Comparison of ENCODE assay signal across 10 mouse cellular contexts in genomic region chr1:154500187-154500866, GRCm38 (mm10).
DNase-seq lines count a peak whose midpoint lies in the region; ATAC-seq and TF ChIP-seq lines count a peak whose summit lies in the region.
"Had no signal": no experiment of that assay in that cellular context is flagged by ENCODE, and none has a peak within 500 bp of the region (broad histone marks: within the 10 kb centered on the region; RNA-seq: fewer than 3 reads in every experiment).

No protein-coding gene starts in this region.

- H3K4me2 ChIP-seq in hindbrain, embryonic 13.5 days, result no peak overlapping the region

- H3K9me3 ChIP-seq in hindbrain, embryonic 13.5 days, result no peaks in the 10 kb centered on the region

- no peaks in the 10 kb centered on the region for H3K36me3 ChIP-seq in hindbrain, embryonic 13.5 days
- H3K36me3 ChIP-seq in thymus, adult 2 months (ENCODE audit: control insufficient read depth, insufficient read depth, low read length), result no peaks in the 10 kb centered on the region

- no peak overlapping the region for H3K9ac ChIP-seq in hindbrain, embryonic 13.5 days

- peak; percentile 91 for ATAC-seq in hindbrain, embryonic 13.5 days (ENCODE audit: low FRiP score)
- no peak for ATAC-seq in granulocyte monocyte progenitor cell, adult 5-6 weeks (replicated peaks; ENCODE audit: poor library complexity, severe bottlenecking)

- peak; percentile 54 for DNase-seq in right cerebral cortex, adult 18-20 months
- no peak for DNase-seq in right cerebral cortex, postnatal 14 days
- DNase-seq in mesoderm, embryonic 11.5 days (ENCODE audit: low read depth, low spot score), result peak; percentile 33
- DNase-seq in right cerebral cortex, postnatal 4 days, result peak; percentile 14
- DNase-seq in thymus, adult 2 months, result no peak
- DNase-seq in spleen, adult 12 weeks (ENCODE audit: low spot score), result no peak
- DNase-seq: adrenal gland, adult 8-10 months had no signal

- no peaks in the 10 kb centered on the region for H3K27me3 ChIP-seq in hindbrain, embryonic 13.5 days
- no peaks in the 10 kb centered on the region for H3K27me3 ChIP-seq in thymus, adult 2 months (ENCODE audit: control insufficient read depth, insufficient read depth, low read length)

- H3K27ac ChIP-seq in hindbrain, embryonic 13.5 days, result peak overlapping the region; percentile 56
- H3K27ac ChIP-seq in thymus, adult 2 months (ENCODE audit: control insufficient read depth, insufficient read depth, low read length), result no peak overlapping the region
- H3K27ac ChIP-seq: macrophage had no signal

- peaks cover 11% of the 10 kb centered on the region for H3K4me1 ChIP-seq in hindbrain, embryonic 13.5 days (replicated peaks)
- H3K4me1 ChIP-seq in thymus, adult 2 months (replicated peaks; ENCODE audit: control insufficient read depth, insufficient read depth, low read length), result no peaks in the 10 kb centered on the region

- TF ChIP-seq POLR2A in thymus, adult 2 months (IDR thresholded peaks at IDR 0.05; ENCODE audit: control insufficient read depth, extremely low read depth, insufficient read depth, low read length, poor library complexity), result no peak

- 27% methylated on average over 3 of the region's 3 CpGs for WGBS in hindbrain, embryonic 13.5 days
- 67% methylated on average over 3 of the region's 3 CpGs for whole genome bisulfite sequencing in thymus, adult 2 months

- no peak overlapping the region for H3K4me3 ChIP-seq in hindbrain, embryonic 13.5 days
- no peak overlapping the region for H3K4me3 ChIP-seq in thymus, adult 2 months (ENCODE audit: control insufficient read depth, insufficient read depth, low read length)

- TF ChIP-seq CTCF in thymus, adult 2 months (IDR thresholded peaks at IDR 0.05; ENCODE audit: borderline replicate concordance, control insufficient read depth, extremely low read depth, insufficient read depth, low read length, poor library complexity), result no peak

Comparison
In these comparisons a context has a peak if more than half of its experiments do, and no peak if none do; other contexts are left out.
1. DNase-seq: peak in right cerebral cortex, adult 18-20 months (single experiment), mesoderm, embryonic 11.5 days (single experiment) and right cerebral cortex, postnatal 4 days (single experiment); none in right cerebral cortex, postnatal 14 days (single experiment), thymus, adult 2 months (single experiment) and spleen, adult 12 weeks (single experiment).